Mouse (Mus musculus) liver, embryonic 11.5 days (tissue): ENCODE results near the gene Cd8a. TPM values are rescaled to one million over a fixed set of nuclear protein-coding genes. Genes with fewer than 3 reads are reported as not detected.

Experiments
- ATAC-seq: fragments of 200-750 bp; cut with Nextera tagmentation; replicated peaks from 2 replicates; pipeline ENCODE4 v1.8.0; 2017; ENCODE audit warnings: moderate number of reproducible peaks, mild to moderate bottlenecking, moderate TSS enrichment, moderate library complexity; ENCODE audit not compliant: low FRiP score
- DNase-seq: peaks from one replicate; pipeline ENCODE4 v3.0.0-alpha.2; 2017; ENCODE audit warnings: low spot score
- H3K27ac ChIP-seq: fragments of 300-500 bp; sonication (generic); 2 replicates; pipeline ENCODE4 v1.5.1; 2014; ENCODE audit warnings: mild to moderate bottlenecking, low read depth, low read length, control low read depth
- H3K27me3 ChIP-seq: fragments of 300-500 bp; sonication (generic); replicated peaks from 2 replicates; pipeline ENCODE4 v1.6.1; 2014; ENCODE audit warnings: low read length, mixed read lengths; ENCODE audit not compliant: control insufficient read depth, insufficient read depth
- H3K36me3 ChIP-seq: fragments of 300-500 bp; sonication (generic); 2 replicates; pipeline ENCODE4 v1.6.1; 2014; ENCODE audit warnings: mild to moderate bottlenecking, low read length, moderate library complexity, mixed read lengths; ENCODE audit not compliant: control insufficient read depth, insufficient read depth
- H3K4me1 ChIP-seq: fragments of 300-500 bp; sonication (generic); replicated peaks from 2 replicates; pipeline ENCODE4 v1.6.1; 2014; ENCODE audit warnings: low read length, mixed read lengths; ENCODE audit not compliant: control insufficient read depth, insufficient read depth
- H3K4me2 ChIP-seq: fragments of 300-500 bp; sonication (generic); 2 replicates; pipeline ENCODE4 v1.6.1; 2014; ENCODE audit warnings: mild to moderate bottlenecking, control low read depth, moderate library complexity
- H3K4me3 ChIP-seq: fragments of 300-500 bp; sonication (generic); 2 replicates; pipeline ENCODE4 v1.5.1; 2014; ENCODE audit warnings: low read depth, low read length, control low read depth
- H3K9ac ChIP-seq: fragments of 300-500 bp; sonication (generic); 2 replicates; pipeline ENCODE4 v1.6.1; 2014; ENCODE audit warnings: low read depth, low read length, control low read depth
- H3K9me3 ChIP-seq: fragments of 300-500 bp; sonication (generic); 2 replicates; pipeline ENCODE4 v1.6.1; 2016; ENCODE audit warnings: low read length, inconsistent platforms, mixed read lengths; ENCODE audit not compliant: control insufficient read depth
- WGBS: fragments of 180-500 bp; shearing (Covaris S2); extraction: QIAGEN DNeasy Blood & Tissue Kit; methylation state at CpG from one replicate; pipeline ENCODE4 v1.1.7; 2014; 5-methylcytosine and 5-hydroxymethylcytosine counted together
- polyA plus RNA-seq: library from polyadenylated mRNA; unstranded; fragments of >200 nt; fragmentation: Nextera tagmentation; extraction: Ambion mirVana; gene quantifications from 2 replicates; pipeline ENCODE4 v1.2.1, GENCODE M21; 2014

Gene Cd8a
- polyA plus RNA-seq, 1 experiment from 2014 or later, result not detected

- no peaks in the 10 kb centered on the region for H3K4me1 ChIP-seq
- WGBS, result 71% methylated on average over 3 of the region's 3 CpGs
- no peaks in the 10 kb centered on the region for H3K36me3 ChIP-seq
- H3K4me3 ChIP-seq, result no peak overlapping the region
- H3K9me3 ChIP-seq, result no peaks in the 10 kb centered on the region
- no peak for ATAC-seq
- no peak overlapping the region for H3K4me2 ChIP-seq
- H3K27ac ChIP-seq, result no peak overlapping the region
- DNase-seq, result no peak
- no peak overlapping the region for H3K9ac ChIP-seq
- no peaks in the 10 kb centered on the region for H3K27me3 ChIP-seq
Observed at GRCm38 (mm10) chr6:71338941-71339340, 34.3 kb upstream of the Cd8a start.

GRCm38 (mm10) chr6:71339351-71339750 lies 33.9 kb upstream of the Cd8a start:
- no peaks in the 10 kb centered on the region for H3K27me3 ChIP-seq
- DNase-seq (no peak), ATAC-seq (no peak)
- H3K9me3 ChIP-seq, result no peaks in the 10 kb centered on the region
- H3K4me1 ChIP-seq, result no peaks in the 10 kb centered on the region
- no peak overlapping the region for H3K27ac ChIP-seq
- no peak overlapping the region for H3K9ac ChIP-seq
- H3K4me2 ChIP-seq, result no peak overlapping the region
- no peak overlapping the region for H3K4me3 ChIP-seq
- H3K36me3 ChIP-seq, result no peaks in the 10 kb centered on the region
- 79% methylated on average over 4 of the region's 4 CpGs for WGBS

GRCm38 (mm10) chr6:71341179-71341578 lies 32.0 kb upstream of the Cd8a start:
- Histone ChIP-seq H3K27me3 (no peaks in the 10 kb centered on the region), H3K4me3 (no peak overlapping the region), H3K9ac (no peak overlapping the region), H3K9me3 (no peaks in the 10 kb centered on the region), H3K36me3 (no peaks in the 10 kb centered on the region), H3K4me1 (no peaks in the 10 kb centered on the region), H3K27ac (no peak overlapping the region), H3K4me2 (no peak overlapping the region)
- WGBS, result 79% methylated on average over 9 of the region's 9 CpGs
- ATAC-seq (no peak), DNase-seq (no peak)

GRCm38 (mm10) chr6:71348006-71348405 lies 25.2 kb upstream of the Cd8a start:
- no peak overlapping the region for H3K4me2 ChIP-seq
- peaks cover 3% of the 10 kb centered on the region; the same call in 1 of the 2 replicates for H3K9me3 ChIP-seq
- WGBS, result 88% methylated on average over 9 of the region's 9 CpGs
- H3K36me3 ChIP-seq, result no peaks in the 10 kb centered on the region
- no peak overlapping the region for H3K9ac ChIP-seq
- H3K27me3 ChIP-seq, result no peaks in the 10 kb centered on the region
- ATAC-seq (no peak), DNase-seq (no peak)
- no peaks in the 10 kb centered on the region for H3K4me1 ChIP-seq
- H3K4me3 ChIP-seq, result no peak overlapping the region
- no peak overlapping the region for H3K27ac ChIP-seq

- Histone ChIP-seq H3K9ac (no peak overlapping the region), H3K36me3 (no peaks in the 10 kb centered on the region), H3K9me3 (peaks cover 3% of the 10 kb centered on the region; the same call in 1 of the 2 replicates), H3K27me3 (no peaks in the 10 kb centered on the region), H3K27ac (no peak overlapping the region), H3K4me1 (no peaks in the 10 kb centered on the region), H3K4me2 (no peak overlapping the region), H3K4me3 (no peak overlapping the region)
- DNase-seq (no peak), ATAC-seq (no peak)
- WGBS, result 94% methylated on average over 3 of the region's 3 CpGs
Observed at GRCm38 (mm10) chr6:71351201-71351600, 22.0 kb upstream of the Cd8a start.

- 81% methylated on average over 6 of the region's 6 CpGs for WGBS
- Histone ChIP-seq H3K4me1 (no peaks in the 10 kb centered on the region), H3K9ac (no peak overlapping the region), H3K36me3 (no peaks in the 10 kb centered on the region), H3K9me3 (peaks cover 3% of the 10 kb centered on the region; the same call in 1 of the 2 replicates), H3K27me3 (no peaks in the 10 kb centered on the region), H3K27ac (no peak overlapping the region), H3K4me2 (no peak overlapping the region), H3K4me3 (no peak overlapping the region)
- ATAC-seq (no peak), DNase-seq (no peak)
Observed at GRCm38 (mm10) chr6:71352201-71352600, 21.0 kb upstream of the Cd8a start.

GRCm38 (mm10) chr6:71352866-71353427 lies 20.3 kb upstream of the Cd8a start:
- H3K4me2 ChIP-seq, result no peak overlapping the region
- DNase-seq (no peak), ATAC-seq (no peak)
- peaks cover under 1% of the 10 kb centered on the region; the same call in 1 of the 2 replicates for H3K9me3 ChIP-seq
- H3K9ac ChIP-seq, result no peak overlapping the region
- no peaks in the 10 kb centered on the region for H3K27me3 ChIP-seq
- H3K27ac ChIP-seq, result no peak overlapping the region
- no peaks in the 10 kb centered on the region for H3K36me3 ChIP-seq
- H3K4me3 ChIP-seq, result no peak overlapping the region
- no peaks in the 10 kb centered on the region for H3K4me1 ChIP-seq
- WGBS, result 76% methylated on average over 10 of the region's 10 CpGs

- H3K4me2 ChIP-seq, result no peak overlapping the region
- WGBS, result 83% methylated on average over 2 of the region's 2 CpGs
- H3K4me1 ChIP-seq, result no peaks in the 10 kb centered on the region
- no peaks in the 10 kb centered on the region for H3K9me3 ChIP-seq
- no peak for ATAC-seq
- H3K4me3 ChIP-seq, result no peak overlapping the region
- DNase-seq, result no peak
- no peak overlapping the region for H3K27ac ChIP-seq
- no peak overlapping the region for H3K9ac ChIP-seq
- no peaks in the 10 kb centered on the region for H3K36me3 ChIP-seq
- no peaks in the 10 kb centered on the region for H3K27me3 ChIP-seq
Observed at GRCm38 (mm10) chr6:71353722-71354121, 19.5 kb upstream of the Cd8a start.

- ATAC-seq (no peak), DNase-seq (no peak)
- Histone ChIP-seq H3K9me3 (no peaks in the 10 kb centered on the region), H3K27ac (no peak overlapping the region), H3K36me3 (no peaks in the 10 kb centered on the region), H3K9ac (no peak overlapping the region), H3K27me3 (no peaks in the 10 kb centered on the region), H3K4me3 (no peak overlapping the region), H3K4me1 (no peaks in the 10 kb centered on the region), H3K4me2 (no peak overlapping the region)
- 86% methylated on average over 7 of the region's 7 CpGs for whole genome bisulfite sequencing
Observed at GRCm38 (mm10) chr6:71357493-71357892, 15.7 kb upstream of the Cd8a start.
